Mouse (Mus musculus) neural tube, embryonic 12.5 days (tissue): ENCODE measurements around the gene Rnps1. TPM values are rescaled to one million over a fixed set of nuclear protein-coding genes. Genes with fewer than 3 reads are reported as not detected.
"Not testable (repeated sequence)": the region's sequence is repeated elsewhere in the genome, so short reads cannot be mapped to it uniquely, and the experiment has no call there.

ENCODE experiments used
- ATAC-seq: fragments of 200-750 bp; cut with Nextera tagmentation; 2 replicates; pipeline ENCODE4 v1.8.0; 2017; ENCODE audit warnings: low read depth, mild to moderate bottlenecking, moderate TSS enrichment, moderate library complexity; ENCODE audit not compliant: low FRiP score
- H3K27ac ChIP-seq: fragments of 300-500 bp; sonication (generic); 2 replicates; pipeline ENCODE4 v1.5.1; 2016
- H3K27me3 ChIP-seq: fragments of 300-500 bp; sonication (generic); replicated peaks from 2 replicates; pipeline ENCODE4 v1.6.1; 2016; ENCODE audit warnings: mild to moderate bottlenecking
- H3K36me3 ChIP-seq: fragments of 300-500 bp; sonication (generic); 2 replicates; pipeline ENCODE4 v1.6.1; 2016; ENCODE audit warnings: mild to moderate bottlenecking
- H3K4me1 ChIP-seq: fragments of 300-500 bp; sonication (generic); 2 replicates; pipeline ENCODE4 v1.6.1; 2016
- H3K4me2 ChIP-seq: fragments of 300-500 bp; sonication (generic); replicated peaks from 2 replicates; pipeline ENCODE4 v1.6.1; 2016; ENCODE audit warnings: mild to moderate bottlenecking
- H3K4me3 ChIP-seq: fragments of 300-500 bp; sonication (generic); 2 replicates; pipeline ENCODE4 v1.5.1; 2016
- H3K9ac ChIP-seq: fragments of 300-500 bp; sonication (generic); 2 replicates; pipeline ENCODE4 v1.6.1; 2016; ENCODE audit warnings: mild to moderate bottlenecking
- H3K9me3 ChIP-seq: fragments of 300-500 bp; sonication (generic); 2 replicates; pipeline ENCODE4 v1.6.1; 2016; ENCODE audit warnings: mild to moderate bottlenecking
- WGBS: fragments of 180-500 bp; shearing (Covaris S2); methylation state at CpG from one replicate; pipeline ENCODE4 v1.1.7; 2016; 5-methylcytosine and 5-hydroxymethylcytosine counted together
- polyA plus RNA-seq: library from polyadenylated mRNA; unstranded; fragments of >200 nt; fragmentation: Nextera tagmentation; extraction: Ambion mirVana; gene quantifications from 2 replicates; pipeline ENCODE4 v1.2.1, GENCODE M21; 2016

Rnps1 gene
- polyA plus RNA-seq, 1 experiment from 2014 or later, result 341 TPM

DNA sequence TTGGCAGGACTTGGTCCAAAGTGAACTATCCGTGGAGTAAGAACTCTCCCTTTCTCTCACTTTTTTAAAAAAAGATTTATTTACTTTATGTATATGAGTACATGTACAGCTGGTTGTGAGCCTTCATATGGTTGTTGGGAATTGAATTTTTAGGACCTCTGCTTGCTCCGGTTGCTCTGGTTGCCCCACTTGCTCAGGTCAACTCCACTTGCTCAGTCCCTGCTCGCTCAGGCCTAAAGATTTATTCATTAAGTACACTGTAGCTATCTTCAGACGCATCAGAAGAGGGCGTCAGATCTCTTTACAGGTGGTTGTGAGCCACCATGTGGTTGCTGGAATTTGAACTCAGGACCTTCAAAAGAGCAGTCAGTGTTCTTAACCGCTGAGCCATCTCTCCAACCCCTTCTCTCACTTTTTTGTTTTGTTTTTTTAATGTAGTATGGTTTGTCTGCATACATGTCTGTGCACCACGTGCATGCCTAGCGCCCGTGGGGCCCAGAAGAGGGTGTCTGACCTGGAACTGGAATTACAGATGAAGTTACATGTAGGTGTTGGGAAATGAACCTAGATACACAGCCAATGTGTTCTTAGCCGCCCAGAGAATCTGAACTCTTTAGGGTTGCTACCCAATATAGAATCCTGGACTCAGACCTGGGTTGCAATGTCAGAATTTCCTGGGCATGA, 41.3 kb downstream of the Rnps1 start:
- Histone ChIP-seq H3K4me2 (peak overlapping the region; percentile 86), H3K36me3 (peaks cover 12% of the 10 kb centered on the region), H3K4me1 (peaks cover 13% of the 10 kb centered on the region)
- WGBS, result 56% methylated on average over 10 of the region's 10 CpGs
- not testable (repeated sequence) for H3K27ac ChIP-seq, H3K9me3 ChIP-seq, H3K4me3 ChIP-seq, H3K27me3 ChIP-seq, H3K9ac ChIP-seq
- 0 out of 2 replicates have a peak, but pooled peaks have one; percentile 10 for ATAC-seq

DNA sequence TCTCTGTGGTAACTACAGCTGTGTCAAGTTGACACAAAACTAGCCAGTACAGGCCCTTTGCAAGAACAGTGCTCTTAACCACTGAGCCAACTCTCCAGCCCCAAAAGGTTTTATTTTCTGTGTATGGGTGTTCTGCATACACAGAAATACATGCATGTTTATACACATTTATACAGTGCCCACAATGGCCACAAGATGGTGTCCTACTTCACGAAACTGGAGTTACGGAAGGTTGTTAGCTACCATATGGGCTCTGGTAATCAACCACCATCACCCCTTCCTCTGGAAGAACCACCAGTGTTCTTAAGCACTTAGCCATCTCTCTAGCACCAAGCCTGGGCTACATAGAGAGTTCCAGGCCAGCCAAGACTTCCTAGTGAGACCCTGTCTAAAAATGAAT, 47.2 kb downstream of the Rnps1 start:
- H3K27me3 ChIP-seq, result no peaks in the 10 kb centered on the region
- WGBS, result 73% methylated on average over 2 of the region's 2 CpGs
- no peaks in the 10 kb centered on the region for H3K36me3 ChIP-seq
- no peak overlapping the region for H3K4me3 ChIP-seq
- H3K4me1 ChIP-seq, result no peaks in the 10 kb centered on the region
- no peak overlapping the region for H3K27ac ChIP-seq
- H3K9ac ChIP-seq, result no peak overlapping the region
- H3K4me2 ChIP-seq, result no peak overlapping the region
- no peaks in the 10 kb centered on the region for H3K9me3 ChIP-seq
- no peak for ATAC-seq

DNA sequence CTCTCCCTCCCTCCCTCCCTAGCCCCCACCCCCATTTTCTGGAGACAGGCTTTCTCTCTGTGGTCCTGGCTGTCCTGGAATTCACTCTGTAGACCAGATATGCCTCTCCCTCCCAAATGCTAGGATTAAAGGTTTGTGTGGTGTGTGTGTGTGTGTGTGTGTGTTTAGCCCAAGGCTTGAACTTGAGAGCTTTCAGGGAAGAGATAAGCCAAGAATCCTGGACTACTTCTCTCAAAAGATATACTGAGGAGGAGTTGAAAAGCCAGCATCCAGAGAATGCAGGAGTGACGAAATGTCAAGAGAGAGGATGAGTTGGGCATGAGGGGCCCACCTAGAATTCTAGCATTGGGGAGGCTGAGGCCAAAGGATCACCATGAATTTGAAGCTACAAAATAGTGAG, 48.6 kb downstream of the Rnps1 start:
- Histone ChIP-seq H3K36me3 (no peaks in the 10 kb centered on the region), H3K27me3 (no peaks in the 10 kb centered on the region), H3K27ac (no peak overlapping the region), H3K9me3 (no peaks in the 10 kb centered on the region), H3K4me3 (no peak overlapping the region), H3K4me2 (no peak overlapping the region), H3K4me1 (no peaks in the 10 kb centered on the region), H3K9ac (no peak overlapping the region)
- 81% methylated on average over 1 of the region's 1 CpGs for WGBS
- ATAC-seq, result no peak

DNA sequence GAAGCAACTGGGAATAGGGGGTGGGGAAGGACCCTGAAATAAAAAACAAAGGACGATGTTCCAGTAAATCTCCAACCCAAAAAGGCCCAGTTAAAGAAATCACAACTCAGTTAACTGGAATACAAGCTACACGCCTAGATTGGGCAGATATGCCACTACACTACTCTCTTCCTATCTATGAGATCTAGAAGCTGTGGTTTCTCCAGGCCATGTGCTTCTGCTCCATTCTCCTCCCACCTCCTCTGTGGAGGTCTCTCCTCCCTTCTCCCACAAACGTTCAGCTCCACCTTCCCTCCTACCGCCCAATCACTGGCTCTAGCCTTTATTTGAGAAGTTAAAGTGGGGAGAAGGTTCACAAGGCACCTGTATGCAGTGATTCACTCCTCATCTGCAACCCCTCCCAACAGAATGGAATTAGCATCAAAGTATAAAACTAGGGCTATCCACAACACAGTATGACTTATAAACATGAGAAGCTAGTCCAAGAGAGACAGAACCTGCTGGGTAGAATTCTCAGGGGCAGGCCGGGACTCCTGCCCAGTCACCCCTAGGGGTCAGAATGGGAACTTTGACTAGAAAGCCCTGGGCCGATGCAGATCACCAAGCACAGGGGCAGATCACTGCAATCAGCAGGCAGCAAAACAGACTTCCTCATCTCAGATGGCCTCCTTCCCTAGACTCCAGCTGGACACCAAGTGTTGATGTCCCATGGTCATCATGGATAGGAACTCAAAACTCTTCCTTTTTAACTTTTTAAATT, 49.2 kb downstream of the Rnps1 start:
- Histone ChIP-seq H3K4me1 (no peaks in the 10 kb centered on the region), H3K4me2 (no peak overlapping the region), H3K4me3 (no peak overlapping the region), H3K9me3 (no peaks in the 10 kb centered on the region), H3K36me3 (no peaks in the 10 kb centered on the region), H3K27ac (no peak overlapping the region), H3K9ac (no peak overlapping the region), H3K27me3 (no peaks in the 10 kb centered on the region)
- no peak for ATAC-seq
- WGBS, result 61% methylated on average over 6 of the region's 6 CpGs

DNA sequence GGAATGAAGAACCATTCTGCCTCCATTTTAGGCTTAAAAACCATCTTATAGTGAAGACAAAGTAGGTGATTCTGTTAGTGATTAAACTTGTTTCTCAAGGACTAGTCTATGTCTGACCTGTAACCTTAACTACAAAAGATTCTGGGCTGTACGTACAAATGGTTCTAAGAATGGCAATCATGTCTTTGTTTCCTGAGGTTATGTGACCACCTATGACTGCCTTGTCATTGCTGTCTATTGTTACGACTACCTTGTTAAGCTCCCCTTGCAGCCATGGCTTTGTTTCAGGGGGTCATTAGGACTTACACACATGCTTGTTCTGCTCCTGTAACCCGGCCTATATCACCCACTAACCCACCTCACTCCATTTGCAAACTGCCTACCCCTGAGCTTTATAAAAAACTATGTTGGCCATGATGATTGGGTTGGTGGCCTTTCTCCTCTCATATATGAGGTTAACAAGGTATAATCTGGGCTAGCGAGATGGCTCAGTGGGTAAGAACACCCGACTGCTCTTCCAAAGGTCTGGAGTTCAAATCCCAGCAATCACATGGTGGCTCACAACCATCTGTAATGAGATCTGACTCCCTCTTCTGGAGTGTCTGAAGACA, 54.4 kb downstream of the Rnps1 start:
- Histone ChIP-seq H3K36me3 (peaks cover 3% of the 10 kb centered on the region), H3K4me3 (no peak overlapping the region), H3K4me1 (peaks cover 30% of the 10 kb centered on the region), H3K4me2 (no peak overlapping the region), H3K27ac (no peak overlapping the region), H3K27me3 (no peaks in the 10 kb centered on the region), H3K9me3 (no peaks in the 10 kb centered on the region), H3K9ac (no peak overlapping the region)
- whole genome bisulfite sequencing, result 89% methylated on average over 5 of the region's 5 CpGs
- ATAC-seq, result no peak

DNA sequence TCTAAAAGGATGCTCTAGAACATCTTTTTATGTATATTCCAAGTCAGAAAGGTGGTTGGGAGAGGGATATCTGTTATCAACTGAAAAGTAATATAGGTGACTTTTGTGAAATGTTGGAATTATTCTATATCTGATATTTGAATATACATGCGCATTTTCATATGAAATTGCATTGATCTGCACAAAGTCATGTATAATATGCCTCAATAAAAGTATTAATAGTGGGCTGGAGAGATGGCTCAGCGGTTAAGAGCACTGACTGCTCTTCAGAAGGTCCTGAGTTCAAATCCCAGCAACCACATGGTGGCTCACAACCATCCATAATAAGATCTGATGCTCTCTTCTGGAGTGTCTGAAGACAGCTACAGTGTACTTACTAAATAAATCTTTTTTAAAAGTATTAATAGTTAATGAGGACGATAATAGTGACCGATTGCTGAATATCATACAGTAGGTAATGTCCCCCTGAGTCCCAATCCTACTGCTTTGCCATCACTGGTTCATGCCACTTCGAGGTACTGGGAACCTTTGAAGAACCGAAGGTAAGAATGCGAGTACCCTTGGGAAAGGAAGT, 55.1 kb downstream of the Rnps1 start:
- peak overlapping the region; percentile 88; the same call in 1 of the 2 replicates for H3K9ac ChIP-seq
- peaks cover 36% of the 10 kb centered on the region for H3K4me1 ChIP-seq
- H3K27me3 ChIP-seq, result no peaks in the 10 kb centered on the region
- peak overlapping the region; percentile 100 for H3K4me2 ChIP-seq
- ATAC-seq, result peak; percentile 4
- peak overlapping the region; percentile 84 for H3K4me3 ChIP-seq
- peaks cover 10% of the 10 kb centered on the region for H3K36me3 ChIP-seq
- no peaks in the 10 kb centered on the region for H3K9me3 ChIP-seq
- H3K27ac ChIP-seq, result peak overlapping the region; percentile 57; the same call in 1 of the 2 replicates
- 19% methylated on average over 7 of the region's 7 CpGs for WGBS

DNA sequence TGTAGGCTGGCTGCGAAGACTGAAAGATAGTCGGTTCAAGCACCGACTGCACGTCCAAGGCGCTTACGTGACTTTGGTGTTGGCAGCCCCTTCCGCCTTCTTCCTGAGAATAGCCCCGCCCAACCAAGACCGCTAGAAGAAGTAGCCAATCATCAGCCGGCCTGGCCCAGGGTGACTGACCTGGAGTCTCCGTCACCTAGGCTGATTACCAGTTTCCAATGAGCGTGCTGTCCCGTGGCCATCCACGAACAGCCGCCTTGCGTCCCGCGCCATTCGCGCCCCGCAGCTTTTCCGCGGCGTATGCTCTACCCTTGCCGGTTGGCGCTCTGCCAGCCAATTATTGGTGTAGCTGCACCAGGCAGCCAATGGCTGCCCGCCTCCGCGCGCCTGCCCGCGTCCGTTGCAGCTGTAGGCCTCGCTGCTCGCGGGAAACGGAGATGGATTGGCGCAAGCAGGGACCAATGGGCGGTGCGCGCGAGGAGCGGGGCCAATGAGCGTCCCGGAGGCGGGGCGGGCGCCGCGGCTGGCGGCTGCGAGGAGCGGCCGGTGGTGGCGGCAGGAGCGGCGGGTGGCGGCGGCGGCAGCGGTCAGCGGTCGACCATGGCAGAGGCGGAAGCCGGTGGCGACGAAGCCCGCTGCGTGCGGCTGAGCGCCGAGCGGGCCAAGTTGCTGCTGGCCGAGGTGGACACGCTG, 55.7 kb downstream of the Rnps1 start, which contains the start of the genes E4f1 and Pgp:
TSS of gene E4f1 (minus strand) at position 404 of the 693 bp plus-strand sequence.
TSS of gene Pgp (plus strand) at position 483 of the 693 bp plus-strand sequence.
- under 1% methylated on average over 75 of the region's 75 CpGs for WGBS
- H3K4me2 ChIP-seq, result peak within 1 kb of the TSS; percentile 100
- ATAC-seq, result peak; percentile 98
- H3K9me3 ChIP-seq, result no peaks in the 10 kb centered on the region
- H3K36me3 ChIP-seq, result peaks cover 16% of the 10 kb centered on the region
- peak within 1 kb of the TSS; percentile 84 for H3K4me3 ChIP-seq
- no peaks in the 10 kb centered on the region for H3K27me3 ChIP-seq
- H3K4me1 ChIP-seq, result peaks cover 36% of the 10 kb centered on the region
- peak within 1 kb of the TSS; percentile 68; the same call in 1 of the 2 replicates for H3K27ac ChIP-seq
- H3K9ac ChIP-seq, result peak within 1 kb of the TSS; percentile 88

DNA sequence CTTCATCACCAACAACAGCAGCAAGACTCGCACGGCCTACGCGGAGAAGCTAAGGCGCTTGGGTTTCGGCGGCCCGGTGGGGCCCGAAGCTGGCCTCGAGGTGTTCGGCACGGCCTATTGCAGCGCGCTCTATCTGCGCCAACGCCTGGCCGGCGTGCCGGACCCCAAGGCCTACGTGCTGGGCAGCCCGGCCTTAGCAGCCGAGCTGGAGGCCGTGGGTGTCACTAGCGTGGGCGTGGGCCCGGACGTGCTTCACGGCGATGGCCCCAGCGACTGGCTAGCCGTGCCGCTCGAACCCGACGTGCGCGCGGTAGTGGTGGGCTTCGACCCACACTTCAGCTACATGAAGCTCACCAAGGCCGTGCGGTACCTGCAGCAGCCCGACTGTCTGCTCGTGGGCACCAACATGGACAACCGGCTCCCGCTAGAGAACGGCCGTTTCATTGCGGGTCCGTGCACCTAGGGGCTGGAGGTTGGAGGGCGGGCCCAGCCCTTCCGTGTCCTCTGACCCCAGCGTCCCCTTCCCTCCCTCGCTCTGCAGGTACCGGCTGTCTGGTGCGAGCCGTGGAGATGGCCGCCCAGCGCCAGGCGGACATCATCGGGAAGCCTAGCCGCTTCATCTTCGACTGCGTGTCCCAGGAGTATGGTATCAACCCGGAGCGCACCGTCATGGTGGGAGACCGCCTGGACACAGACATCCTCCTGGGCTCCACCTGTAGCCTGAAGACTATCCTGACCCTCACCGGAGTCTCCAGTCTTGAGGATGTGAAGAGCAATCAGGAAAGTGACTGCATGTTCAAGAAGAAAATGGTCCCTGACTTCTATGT, 56.5 kb downstream of the Rnps1 start:
- WGBS, result under 1% methylated on average over 68 of the region's 68 CpGs
- H3K27ac ChIP-seq, result peak overlapping the region; percentile 68; the same call in 1 of the 2 replicates
- peak; percentile 43 for ATAC-seq
- H3K27me3 ChIP-seq, result no peaks in the 10 kb centered on the region
- peaks cover 25% of the 10 kb centered on the region for H3K36me3 ChIP-seq
- peak overlapping the region; percentile 88 for H3K9ac ChIP-seq
- H3K4me1 ChIP-seq, result peaks cover 36% of the 10 kb centered on the region
- peak overlapping the region; percentile 100 for H3K4me2 ChIP-seq
- no peaks in the 10 kb centered on the region for H3K9me3 ChIP-seq
- H3K4me3 ChIP-seq, result peak overlapping the region; percentile 84

DNA sequence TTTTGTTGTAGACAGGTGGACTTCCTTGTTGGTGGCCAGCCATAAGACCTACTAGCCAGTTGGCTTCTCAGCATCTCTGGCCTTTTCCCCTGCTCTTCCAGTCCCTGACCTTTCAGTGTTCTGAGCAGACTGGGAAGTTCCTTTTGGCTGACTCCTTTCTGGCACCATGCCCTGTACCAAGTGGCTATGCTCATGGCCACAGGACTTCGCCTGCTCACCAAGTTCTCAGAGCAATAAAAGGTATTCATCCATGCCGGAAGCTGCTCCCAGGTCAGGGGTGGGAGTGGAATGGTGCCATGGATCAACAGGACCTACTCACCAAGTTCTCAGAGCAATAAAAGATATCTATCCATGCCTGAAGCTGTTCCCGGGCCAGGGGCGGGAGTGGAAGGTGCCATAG, 58.1 kb downstream of the Rnps1 start:
- 74% methylated on average over 4 of the region's 4 CpGs for WGBS
- Histone ChIP-seq H3K27ac (no peak overlapping the region), H3K4me1 (peaks cover 36% of the 10 kb centered on the region), H3K9ac (no peak overlapping the region), H3K4me2 (peak overlapping the region; percentile 100), H3K27me3 (no peaks in the 10 kb centered on the region), H3K9me3 (no peaks in the 10 kb centered on the region), H3K36me3 (peaks cover 38% of the 10 kb centered on the region), H3K4me3 (peak overlapping the region; percentile 13; the same call in 1 of the 2 replicates)
- no peak for ATAC-seq

DNA sequence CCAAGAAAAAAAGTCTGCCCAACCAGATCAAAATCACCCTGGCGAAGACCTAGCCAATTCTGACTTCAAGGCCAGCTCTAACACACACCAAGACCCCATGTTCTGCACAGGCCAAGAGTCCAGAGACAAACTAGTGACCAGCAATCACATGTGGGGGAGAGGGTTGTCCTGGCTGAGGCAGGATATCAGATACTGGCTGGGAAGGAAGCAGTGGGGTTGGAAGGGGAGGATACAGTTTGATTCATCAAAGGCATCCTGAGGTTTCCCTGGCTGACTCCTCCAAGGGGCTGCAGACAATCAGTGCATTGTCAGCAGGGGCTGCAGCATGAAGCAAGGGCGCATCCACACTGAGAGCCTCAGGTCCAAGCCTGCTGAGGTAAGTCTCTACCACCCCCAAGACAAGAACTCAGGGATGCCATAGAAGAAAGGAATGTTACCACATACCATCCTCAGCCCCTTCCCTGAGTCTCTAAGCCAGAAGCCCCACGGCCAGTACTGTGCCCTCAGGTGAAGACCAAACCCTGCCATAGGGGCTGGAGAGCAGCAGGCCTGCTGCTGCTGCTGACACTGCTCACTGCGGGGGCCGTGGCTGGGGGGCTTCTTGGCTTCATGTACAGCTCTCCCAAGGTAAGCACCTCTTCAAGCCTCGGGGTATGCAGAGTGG, 59.4 kb downstream of the Rnps1 start, which contains the start of gene Bricd5:
TSS of gene Bricd5 (plus strand) at position 273 of the 664 bp plus-strand sequence.
- Histone ChIP-seq H3K27me3 (no peaks in the 10 kb centered on the region), H3K4me1 (peaks cover 45% of the 10 kb centered on the region), H3K4me2 (peak within 1 kb of the TSS; percentile 100), H3K4me3 (no peak within 1 kb of the TSS), H3K27ac (no peak within 1 kb of the TSS), H3K36me3 (peaks cover 38% of the 10 kb centered on the region), H3K9ac (no peak within 1 kb of the TSS), H3K9me3 (no peaks in the 10 kb centered on the region)
- no peak for ATAC-seq
- 73% methylated on average over 6 of the region's 6 CpGs for WGBS
